Mouse (Mus musculus) limb, embryonic 11.5 days (tissue): ENCODE results near the gene AI413582. TPM values are rescaled to one million over a fixed set of nuclear protein-coding genes. Genes with fewer than 3 reads are reported as not detected.

Source experiments
- ATAC-seq: fragments of 200-750 bp; cut with Nextera tagmentation; 2 replicates; pipeline ENCODE4 v1.8.0; 2017; ENCODE audit warnings: low read depth; ENCODE audit not compliant: insufficient number of reproducible peaks, low FRiP score, low TSS enrichment
- DNase-seq: peaks from one replicate; pipeline ENCODE4 v3.0.0-alpha.2; 2015; ENCODE audit warnings: low spot score
- H3K27ac ChIP-seq: fragments of 300-500 bp; sonication (generic); replicated peaks from 2 replicates; pipeline ENCODE4 v1.5.1; 2014; ENCODE audit warnings: low read depth, mild to moderate bottlenecking, low read length
- H3K27me3 ChIP-seq: fragments of 300-500 bp; sonication (generic); 2 replicates; pipeline ENCODE4 v1.6.1; 2014; ENCODE audit warnings: mild to moderate bottlenecking, low read length, mixed read lengths; ENCODE audit not compliant: control insufficient read depth, insufficient read depth
- H3K36me3 ChIP-seq: fragments of 300-500 bp; sonication (generic); 2 replicates; pipeline ENCODE4 v1.6.1; 2014; ENCODE audit warnings: mild to moderate bottlenecking, low read length, moderate library complexity, mixed read lengths; ENCODE audit not compliant: control insufficient read depth, insufficient read depth
- H3K4me1 ChIP-seq: fragments of 300-500 bp; sonication (generic); 2 replicates; pipeline ENCODE4 v1.6.1; 2014; ENCODE audit warnings: low read length, mixed read lengths; ENCODE audit not compliant: control insufficient read depth, insufficient read depth
- H3K4me2 ChIP-seq: fragments of 300-500 bp; sonication (generic); 2 replicates; pipeline ENCODE4 v1.6.1; 2014; ENCODE audit warnings: low read depth, mild to moderate bottlenecking, moderate library complexity; ENCODE audit not compliant: severe bottlenecking
- H3K4me3 ChIP-seq: fragments of 300-500 bp; sonication (generic); 2 replicates; pipeline ENCODE4 v1.5.1; 2014; ENCODE audit warnings: low read depth, low read length
- H3K9ac ChIP-seq: fragments of 300-500 bp; sonication (generic); 2 replicates; pipeline ENCODE4 v1.6.1; 2014; ENCODE audit warnings: mild to moderate bottlenecking, low read length
- H3K9me3 ChIP-seq: fragments of 300-500 bp; sonication (generic); 2 replicates; pipeline ENCODE4 v1.6.1; 2016; ENCODE audit warnings: low read length; ENCODE audit not compliant: control insufficient read depth
- WGBS: fragments of 180-500 bp; shearing (Covaris S2); extraction: QIAGEN DNeasy Blood & Tissue Kit; methylation state at CpG from one replicate; pipeline ENCODE4 v1.1.7; 2014; 5-methylcytosine and 5-hydroxymethylcytosine counted together
- polyA plus RNA-seq: library from polyadenylated mRNA; unstranded; fragments of >200 nt; fragmentation: Nextera tagmentation; extraction: Ambion mirVana; gene quantifications from 2 replicates; pipeline ENCODE4 v1.2.1, GENCODE M21; 2014

AI413582 gene
- polyA plus RNA-seq, 1 experiment from 2014 or later = 11.0 TPM

DNA sequence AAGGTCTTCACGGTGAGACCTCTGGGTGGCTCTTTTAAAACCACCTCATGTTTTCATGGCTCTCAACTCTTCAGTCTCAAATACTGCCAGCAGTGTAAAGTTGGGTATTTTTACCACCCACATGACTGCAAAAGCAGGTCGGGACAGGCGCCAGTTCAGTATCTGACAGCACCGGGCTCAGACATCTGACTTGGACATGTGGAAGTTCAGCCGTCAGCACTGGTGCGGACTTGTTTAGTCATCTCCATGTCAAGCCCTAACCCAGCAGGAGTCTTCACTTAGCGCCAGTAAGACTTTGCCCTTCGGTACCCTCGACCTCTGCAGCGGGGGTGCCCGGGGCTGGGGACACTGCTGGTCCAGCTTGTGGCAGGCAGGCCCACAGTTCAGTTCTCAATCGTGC lies 21.7 kb upstream of the AI413582 start:
- no peak overlapping the region for H3K9ac ChIP-seq
- WGBS = 80% methylated on average over 12 of the region's 12 CpGs
- H3K9me3 ChIP-seq = no peaks in the 10 kb centered on the region
- H3K36me3 ChIP-seq = peaks cover 11% of the 10 kb centered on the region
- ATAC-seq (no peak), DNase-seq (no peak)
- no peaks in the 10 kb centered on the region for H3K4me1 ChIP-seq
- no peak overlapping the region for H3K27ac ChIP-seq
- no peaks in the 10 kb centered on the region for H3K27me3 ChIP-seq
- H3K4me3 ChIP-seq = no peak overlapping the region
- no peak overlapping the region for H3K4me2 ChIP-seq

- no peak for DNase-seq
- Histone ChIP-seq H3K4me3 (no peak overlapping the region), H3K36me3 (peaks cover 15% of the 10 kb centered on the region), H3K9me3 (no peaks in the 10 kb centered on the region), H3K4me1 (no peaks in the 10 kb centered on the region), H3K4me2 (no peak overlapping the region), H3K9ac (no peak overlapping the region), H3K27me3 (no peaks in the 10 kb centered on the region), H3K27ac (no peak overlapping the region)
- ATAC-seq = no peak
- 70% methylated on average over 9 of the region's 9 CpGs for WGBS
Observed at GRCm38 (mm10) chr17:27586661-27587060, 21.1 kb upstream of the AI413582 start.

DNA sequence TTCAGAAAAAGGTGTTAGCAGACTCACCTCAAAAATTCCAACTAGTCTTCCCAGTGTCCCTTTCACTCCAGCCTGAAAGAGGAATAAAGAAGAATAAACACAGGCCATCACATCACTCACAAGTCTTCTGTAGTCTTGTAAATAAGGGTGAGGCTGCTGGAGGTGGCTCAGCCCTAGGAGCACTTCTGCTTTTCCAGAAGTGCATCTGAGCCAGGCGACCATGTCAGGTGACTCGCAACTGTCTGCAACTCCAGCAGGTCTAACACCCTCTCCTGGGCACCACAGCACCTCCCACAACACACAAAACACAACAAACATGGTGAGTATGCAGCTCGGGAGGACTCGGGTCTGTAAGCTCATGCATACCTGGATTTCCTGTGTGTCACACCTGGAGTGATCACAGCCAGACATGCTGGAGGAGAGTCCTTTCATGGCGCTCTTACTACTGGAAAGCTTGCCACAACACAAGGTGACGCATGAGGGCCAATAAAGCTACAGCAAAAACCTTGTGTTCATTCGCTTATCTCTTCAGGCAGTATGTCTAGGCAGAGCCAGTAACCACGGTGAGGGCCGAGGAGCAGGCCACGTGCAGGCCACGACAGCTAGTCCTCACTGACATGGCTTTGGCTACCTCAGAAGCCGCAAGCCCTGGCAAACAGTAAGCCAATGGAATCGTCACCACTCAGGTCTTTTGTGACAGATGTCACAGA lies 17.8 kb upstream of the AI413582 start:
- no peak overlapping the region; the same call in 1 of the 2 replicates for H3K4me2 ChIP-seq
- H3K9ac ChIP-seq = no peak overlapping the region
- ATAC-seq = no peak
- H3K27me3 ChIP-seq = no peaks in the 10 kb centered on the region
- H3K9me3 ChIP-seq = no peaks in the 10 kb centered on the region
- H3K27ac ChIP-seq = no peak overlapping the region
- DNase-seq = no peak
- peaks cover 32% of the 10 kb centered on the region for H3K36me3 ChIP-seq
- no peaks in the 10 kb centered on the region for H3K4me1 ChIP-seq
- no peak overlapping the region for H3K4me3 ChIP-seq
- WGBS = 93% methylated on average over 13 of the region's 13 CpGs

DNA sequence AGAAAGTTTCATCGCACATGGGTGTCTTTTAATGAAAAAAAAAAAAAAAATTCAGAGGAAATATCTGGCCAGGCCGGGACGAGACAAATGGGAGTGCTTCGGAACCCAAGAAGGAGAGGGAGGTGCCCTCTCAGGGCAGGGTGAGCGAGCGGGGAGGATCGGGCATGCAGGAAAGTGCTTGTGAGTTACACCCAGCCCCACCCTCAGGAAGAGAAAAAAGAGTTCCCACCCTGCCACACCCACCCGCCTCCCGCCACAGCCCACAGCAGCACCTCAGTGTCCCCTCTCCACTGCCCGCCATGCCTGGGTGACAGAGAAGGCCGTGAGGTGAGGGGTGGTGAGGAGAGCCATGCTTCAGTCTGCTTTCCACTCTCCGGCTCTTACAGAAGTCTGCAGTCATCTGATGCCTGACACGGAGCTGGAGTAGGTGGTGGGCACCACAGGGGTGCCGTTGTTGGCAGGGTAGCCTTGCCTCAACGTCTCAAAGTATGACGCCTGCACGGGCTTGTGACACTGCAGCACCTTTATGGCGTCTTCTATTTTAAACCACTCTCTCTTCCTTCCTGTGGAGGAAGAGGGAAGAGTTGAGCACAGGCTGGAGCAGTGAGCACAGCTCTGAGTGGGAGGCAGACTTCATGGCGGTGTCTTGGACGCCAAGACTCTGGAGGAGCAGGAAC lies 15.0 kb upstream of the AI413582 start:
- Histone ChIP-seq H3K4me2 (no peak overlapping the region), H3K4me1 (no peaks in the 10 kb centered on the region; the same call in 1 of the 2 replicates), H3K27ac (no peak overlapping the region), H3K4me3 (no peak overlapping the region), H3K36me3 (peaks cover 30% of the 10 kb centered on the region), H3K9me3 (no peaks in the 10 kb centered on the region), H3K27me3 (no peaks in the 10 kb centered on the region), H3K9ac (no peak overlapping the region)
- ATAC-seq = no peak
- no peak for DNase-seq
- 90% methylated on average over 20 of the region's 20 CpGs for WGBS

- Histone ChIP-seq H3K27me3 (no peaks in the 10 kb centered on the region), H3K9me3 (no peaks in the 10 kb centered on the region), H3K27ac (no peak overlapping the region), H3K9ac (no peak overlapping the region), H3K4me3 (no peak overlapping the region), H3K4me2 (no peak overlapping the region), H3K4me1 (peaks cover 3% of the 10 kb centered on the region; the same call in 1 of the 2 replicates), H3K36me3 (peaks cover 26% of the 10 kb centered on the region)
- WGBS = 92% methylated on average over 8 of the region's 8 CpGs
- ATAC-seq (no peak), DNase-seq (no peak)
Observed at GRCm38 (mm10) chr17:27579816-27580215, 14.3 kb upstream of the AI413582 start.

GRCm38 (mm10) chr17:27578487-27578886 lies 12.9 kb upstream of the AI413582 start:
- Histone ChIP-seq H3K9ac (no peak overlapping the region), H3K4me1 (peaks cover 3% of the 10 kb centered on the region; the same call in 1 of the 2 replicates), H3K9me3 (no peaks in the 10 kb centered on the region), H3K27ac (no peak overlapping the region), H3K36me3 (peaks cover 29% of the 10 kb centered on the region), H3K4me2 (no peak overlapping the region), H3K4me3 (no peak overlapping the region), H3K27me3 (no peaks in the 10 kb centered on the region)
- ATAC-seq (no peak), DNase-seq (no peak)
- WGBS = 97% methylated on average over 10 of the region's 10 CpGs

DNA sequence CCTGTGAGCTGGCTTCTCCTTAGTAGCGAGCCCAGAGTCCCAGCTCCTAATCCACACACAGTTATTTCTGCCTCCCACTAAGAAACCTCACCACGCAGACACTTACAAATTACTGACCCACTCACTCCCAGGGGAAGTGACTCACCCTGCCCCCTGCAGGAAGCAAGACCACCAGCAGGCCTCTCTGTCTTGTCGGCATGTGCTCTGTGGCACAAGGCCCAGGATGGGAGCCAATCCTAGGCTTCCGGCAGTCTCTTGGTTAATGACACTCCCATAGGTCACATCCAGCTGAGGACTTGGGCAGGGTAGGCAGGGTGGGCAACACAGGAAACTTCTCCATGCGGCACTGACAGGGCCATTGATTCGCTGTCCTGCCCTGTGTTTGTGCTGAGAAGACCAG lies 11.9 kb upstream of the AI413582 start:
- no peak overlapping the region for H3K9ac ChIP-seq
- H3K36me3 ChIP-seq = peaks cover 26% of the 10 kb centered on the region
- DNase-seq = no peak
- H3K4me2 ChIP-seq = no peak overlapping the region
- peaks cover 3% of the 10 kb centered on the region; the same call in 1 of the 2 replicates for H3K4me1 ChIP-seq
- 74% methylated on average over 6 of the region's 6 CpGs for WGBS
- H3K27ac ChIP-seq = no peak overlapping the region
- no peak for ATAC-seq
- no peaks in the 10 kb centered on the region for H3K9me3 ChIP-seq
- no peak overlapping the region for H3K4me3 ChIP-seq
- H3K27me3 ChIP-seq = no peaks in the 10 kb centered on the region

DNA sequence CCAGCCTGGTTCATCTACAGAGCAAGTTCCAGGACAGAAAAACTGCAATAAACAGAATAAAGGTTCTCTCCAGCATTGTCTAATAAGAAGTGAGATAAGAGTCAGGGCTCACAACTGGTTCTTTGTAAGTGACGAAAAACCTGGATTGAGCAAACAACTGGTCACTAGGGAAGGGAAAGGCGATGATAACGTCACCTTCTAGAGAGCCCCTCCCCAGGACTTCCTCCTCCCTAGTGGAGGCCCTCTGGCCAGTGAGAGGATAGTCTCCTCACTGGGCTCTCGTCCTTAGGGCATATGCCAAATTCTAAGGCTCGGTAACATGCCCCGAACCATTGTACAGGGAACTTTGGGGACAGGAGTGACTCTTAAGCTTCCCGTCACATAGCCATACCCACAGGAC lies 10.5 kb upstream of the AI413582 start:
- H3K27ac ChIP-seq = no peak overlapping the region
- H3K27me3 ChIP-seq = no peaks in the 10 kb centered on the region
- H3K4me3 ChIP-seq = no peak overlapping the region
- H3K4me2 ChIP-seq = no peak overlapping the region
- no peak overlapping the region for H3K9ac ChIP-seq
- no peaks in the 10 kb centered on the region for H3K9me3 ChIP-seq
- ATAC-seq (no peak), DNase-seq (no peak)
- H3K4me1 ChIP-seq = peaks cover 3% of the 10 kb centered on the region; the same call in 1 of the 2 replicates
- H3K36me3 ChIP-seq = peaks cover 17% of the 10 kb centered on the region
- WGBS = 79% methylated on average over 7 of the region's 7 CpGs
